ENCODE assay signal across 15 mouse cellular contexts in genomic region chr9:97171484-97171883, GRCm38 (mm10).
DNase-seq lines count a peak whose midpoint lies in the region; ATAC-seq and TF ChIP-seq lines count a peak whose summit lies in the region.
"Had no signal": no experiment of that assay in that cellular context is flagged by ENCODE, and none has a peak within 500 bp of the region (broad histone marks: within the 10 kb centered on the region; RNA-seq: fewer than 3 reads in every experiment).

No protein-coding gene starts in this region.

- H3K27me3 ChIP-seq in E14TG2a.4 (ENCODE audit: insufficient read depth, low read length), result 0 out of 2 replicates have a peak, but pooled peaks cover 4% of the 10 kb centered on the region
- H3K27me3 ChIP-seq: embryonic facial prominence, embryonic 12.5 days; Patski had no signal

- H3K9me3 ChIP-seq in E14TG2a.4 (ENCODE audit: low read length), result no peaks in the 10 kb centered on the region
- H3K9me3 ChIP-seq: embryonic facial prominence, embryonic 10.5 days; embryonic facial prominence, embryonic 12.5 days; forebrain, embryonic 12.5 days; G1E had no signal

- no peak overlapping the region for H3K4me3 ChIP-seq in E14TG2a.4 (replicated peaks; ENCODE audit: low read length)
- H3K4me3 ChIP-seq: embryonic facial prominence, embryonic 10.5 days; embryonic facial prominence, embryonic 12.5 days; forebrain, embryonic 12.5 days had no signal

- TF ChIP-seq CTCF in E14TG2a.4 (conservative IDR thresholded peaks at IDR 0.05; ENCODE audit: low read length), result 0 out of 2 replicates have a peak, but pooled peaks have one; percentile 3

- ATAC-seq in megakaryocyte, adult 5-6 weeks (ENCODE audit: poor library complexity, severe bottlenecking), result no peak
- ATAC-seq: activated CD4-positive, CD25-positive, alpha-beta regulatory T cell, adult 4 months; forebrain, embryonic 14.5 days; Patski had no signal

- peak; percentile 37 for DNase-seq in heart, adult 11 months
- DNase-seq in heart, postnatal 4 days, result no peak
- peak; percentile 54 for DNase-seq in R1 (ENCODE audit: low read depth, low spot score)
- no peak for DNase-seq in right cerebral cortex, adult 18-20 months
- DNase-seq: adrenal gland, adult 8-10 months; cerebellum, adult 11-12 months had no signal

- H3K4me1 ChIP-seq in E14TG2a.4 (replicated peaks; ENCODE audit: low read depth, low read length), result 0 out of 2 replicates have a peak, but pooled peaks cover 4% of the 10 kb centered on the region
- H3K4me1 ChIP-seq: embryonic facial prominence, embryonic 10.5 days; embryonic facial prominence, embryonic 12.5 days; forebrain, embryonic 12.5 days had no signal

- H3K36me3 ChIP-seq in E14TG2a.4 (ENCODE audit: insufficient read depth, low read length), result no peaks in the 10 kb centered on the region
- H3K36me3 ChIP-seq: embryonic facial prominence, embryonic 10.5 days; embryonic facial prominence, embryonic 12.5 days; forebrain, embryonic 12.5 days; G1E had no signal

Comparison
In these comparisons a context has a peak if more than half of its experiments do, and no peak if none do; other contexts are left out.
1. DNase-seq: peak in heart, adult 11 months (single experiment) and R1 (single experiment); none in heart, postnatal 4 days (single experiment) and right cerebral cortex, adult 18-20 months (single experiment).